Mouse (Mus musculus) spleen, adult 2 months (tissue): ENCODE measurements around the gene Dnah6.

Experiments used
- CTCF ChIP-seq: fragments of 200-500 bp; IDR thresholded peaks from 2 replicates; pipeline ENCODE4 v1.5.1; 2011; ENCODE audit warnings: mild to moderate bottlenecking, inconsistent platforms; ENCODE audit not compliant: insufficient read depth, insufficient read length, insufficient replicate concordance; ENCODE audit errors: extremely low read depth
- POLR2A ChIP-seq: fragments of 200-500 bp; IDR thresholded peaks from 2 replicates; pipeline ENCODE4 v1.6.1; 2011; ENCODE audit warnings: low read depth, low read length, inconsistent platforms

- no peak for TF ChIP-seq CTCF
- no peak for TF ChIP-seq POLR2A
Observed at GRCm38 (mm10) chr6:72976866-72977265, 244.6 kb downstream of the Dnah6 start.
